Mouse (Mus musculus): ENCODE measurements around the gene Zbtb26. TPM values are rescaled to one million over a fixed set of nuclear protein-coding genes. Genes with fewer than 3 reads are reported as not detected.

Zbtb26 gene
- polyA plus RNA-seq, 1 experiment from 2014 or later = 7.2 TPM

- H3K9me3 ChIP-seq = no peaks in the 10 kb centered on the region
- peak overlapping the region; percentile 87 for H3K4me3 ChIP-seq
- no peaks in the 10 kb centered on the region for H3K27me3 ChIP-seq (ENCODE audit: insufficient read depth, poor library complexity, severe bottlenecking)
- peaks cover 25% of the 10 kb centered on the region for H3K36me3 ChIP-seq
- peak overlapping the region; percentile 92 for H3K27ac ChIP-seq
- under 1% methylated on average over 38 of the region's 38 CpGs for WGBS
- DNase-seq (ENCODE audit: low spot score) = peak; percentile 94
- H3K4me1 ChIP-seq = peaks cover 5% of the 10 kb centered on the region; the same call in 1 of the 2 replicates
Measured at GRCm38 (mm10) chr2:37430593-37431464, 12.1 kb downstream of the Zbtb26 start.

GRCm38 (mm10) chr2:37423671-37424070, 19.3 kb downstream of the Zbtb26 start:
- Histone ChIP-seq H3K36me3 (peaks cover 16% of the 10 kb centered on the region; the same call in 1 of the 2 replicates), H3K4me1 (0 out of 2 replicates have a peak, but pooled peaks cover 7% of the 10 kb centered on the region), H3K9me3 (no peaks in the 10 kb centered on the region), H3K27ac (no peak overlapping the region), H3K4me3 (no peak overlapping the region), H3K27me3 (ENCODE audit: insufficient read depth, poor library complexity, severe bottlenecking) (no peaks in the 10 kb centered on the region)
- 57% methylated on average over 3 of the region's 3 CpGs for WGBS
- no peak for DNase-seq (ENCODE audit: low spot score)

- H3K27ac ChIP-seq = peak within 1 kb of the TSS; percentile 98
- H3K27me3 ChIP-seq (ENCODE audit: insufficient read depth, poor library complexity, severe bottlenecking) = no peaks in the 10 kb centered on the region
- under 1% methylated on average over 63 of the region's 75 CpGs for WGBS
- H3K4me3 ChIP-seq = peak within 1 kb of the TSS; percentile 90
- peak; percentile 97 for DNase-seq (ENCODE audit: low spot score)
- peaks cover 11% of the 10 kb centered on the region; the same call in 1 of the 2 replicates for H3K36me3 ChIP-seq
- H3K9me3 ChIP-seq = no peaks in the 10 kb centered on the region
- 0 out of 2 replicates have a peak, but pooled peaks cover 7% of the 10 kb centered on the region for H3K4me1 ChIP-seq
Measured at GRCm38 (mm10) chr2:37422306-37423304, 20.3 kb downstream of the Zbtb26 start, which contains the start of gene Rc3h2. Gene Rc3h2 (minus strand): TSS chr2:37422903.

- Histone ChIP-seq H3K9me3 (no peaks in the 10 kb centered on the region), H3K4me3 (peak overlapping the region; percentile 90), H3K27ac (peak overlapping the region; percentile 98), H3K4me1 (0 out of 2 replicates have a peak, but pooled peaks cover 7% of the 10 kb centered on the region), H3K27me3 (ENCODE audit: insufficient read depth, poor library complexity, severe bottlenecking) (no peaks in the 10 kb centered on the region), H3K36me3 (peaks cover 7% of the 10 kb centered on the region; the same call in 1 of the 2 replicates)
- DNase-seq (ENCODE audit: low spot score) = no peak
- 9% methylated on average over 3 of the region's 3 CpGs for WGBS
Measured at GRCm38 (mm10) chr2:37421903-37422302, 21.0 kb downstream of the Zbtb26 start.

- H3K36me3 ChIP-seq = peaks cover 60% of the 10 kb centered on the region
- no peaks in the 10 kb centered on the region for H3K27me3 ChIP-seq (ENCODE audit: insufficient read depth, poor library complexity, severe bottlenecking)
- no peaks in the 10 kb centered on the region for H3K4me1 ChIP-seq
- DNase-seq (ENCODE audit: low spot score) = no peak
- H3K4me3 ChIP-seq = no peak overlapping the region
- 71% methylated on average over 1 of the region's 1 CpGs for WGBS
- no peak overlapping the region for H3K27ac ChIP-seq
- no peaks in the 10 kb centered on the region for H3K9me3 ChIP-seq
Measured at GRCm38 (mm10) chr2:37395539-37395938, 47.4 kb downstream of the Zbtb26 start.

- H3K4me1 ChIP-seq = no peaks in the 10 kb centered on the region
- no peak overlapping the region for H3K27ac ChIP-seq
- H3K27me3 ChIP-seq (ENCODE audit: insufficient read depth, poor library complexity, severe bottlenecking) = no peaks in the 10 kb centered on the region
- H3K4me3 ChIP-seq = no peak overlapping the region
- peaks cover 59% of the 10 kb centered on the region for H3K36me3 ChIP-seq
- H3K9me3 ChIP-seq = no peaks in the 10 kb centered on the region
- 93% methylated on average over 9 of the region's 9 CpGs for WGBS
- DNase-seq (ENCODE audit: low spot score) = no peak
Measured at GRCm38 (mm10) chr2:37382921-37383320, 60.0 kb downstream of the Zbtb26 start.

Other genes starting within 250 kb of the Zbtb26 start
- not detected in 2 replicates for gene Olfr366, start 231.6 kb downstream of the Zbtb26 start, polyA plus RNA-seq (2016; fragmentation: Nextera tagmentation; extraction: Ambion mirVana)
- not detected in 2 replicates for gene Olfr368, start 116.6 kb downstream of the Zbtb26 start, polyA plus RNA-seq (2016; fragmentation: Nextera tagmentation; extraction: Ambion mirVana)
- gene Pdcl, start 83.8 kb downstream of the Zbtb26 start, polyA plus RNA-seq (2016; fragmentation: Nextera tagmentation; extraction: Ambion mirVana) = 32.8 and 34.6 TPM in 2 replicates
- gene Rc3h2, start 20.2 kb downstream of the Zbtb26 start, polyA plus RNA-seq (2016; fragmentation: Nextera tagmentation; extraction: Ambion mirVana) = 13.1 and 14.6 TPM in 2 replicates
- gene Zbtb6, start within 50 bp of the Zbtb26 start, polyA plus RNA-seq (2016; fragmentation: Nextera tagmentation; extraction: Ambion mirVana) = 2.9 and 3.4 TPM in 2 replicates
- 33.3 and 35.3 TPM in 2 replicates for gene Rabgap1, start 144 bp upstream of the Zbtb26 start, polyA plus RNA-seq (2016; fragmentation: Nextera tagmentation; extraction: Ambion mirVana)
- gene Gpr21, start 73.2 kb upstream of the Zbtb26 start, polyA plus RNA-seq (2016; fragmentation: Nextera tagmentation; extraction: Ambion mirVana) = 0.79 and 1.1 TPM in 2 replicates